Mouse (Mus musculus): Measurements from ENCODE around the gene Olfr99. TPM values are rescaled to one million over a fixed set of nuclear protein-coding genes. Genes with fewer than 3 reads are reported as not detected.
"Not testable (repeated sequence)": the region's sequence is repeated elsewhere in the genome, so short reads cannot be mapped to it uniquely, and the experiment has no call there.

The Olfr99 gene
- polyA plus RNA-seq, 1 experiment from 2014 or later = not detected

GRCm38 (mm10) chr17:37249460-37249859 lies 33.8 kb downstream of the Olfr99 start:
- Histone ChIP-seq H3K4me2 (no peak overlapping the region), H3K27me3 (no peaks in the 10 kb centered on the region), H3K4me3 (no peak overlapping the region), H3K36me3 (no peaks in the 10 kb centered on the region), H3K27ac (replicated peaks) (no peak overlapping the region), H3K9me3 (no peaks in the 10 kb centered on the region), H3K4me1 (replicated peaks) (no peaks in the 10 kb centered on the region), H3K9ac (no peak overlapping the region)
- ATAC-seq (ENCODE audit: low FRiP score, low read depth) = no peak

- Histone ChIP-seq H3K4me2 (no peak overlapping the region), H3K27me3 (no peaks in the 10 kb centered on the region), H3K4me3 (no peak overlapping the region), H3K9me3 (no peaks in the 10 kb centered on the region), H3K27ac (replicated peaks) (no peak overlapping the region), H3K36me3 (no peaks in the 10 kb centered on the region), H3K9ac (no peak overlapping the region), H3K4me1 (replicated peaks) (no peaks in the 10 kb centered on the region)
- WGBS = 34% methylated on average over 5 of the region's 5 CpGs
- ATAC-seq (ENCODE audit: low FRiP score, low read depth) = no peak
Observed at GRCm38 (mm10) chr17:37246715-37247114, 36.5 kb downstream of the Olfr99 start.

- Histone ChIP-seq H3K36me3 (no peaks in the 10 kb centered on the region), H3K9ac (no peak overlapping the region), H3K9me3 (no peaks in the 10 kb centered on the region), H3K27ac (replicated peaks) (no peak overlapping the region), H3K4me2 (no peak overlapping the region), H3K4me3 (no peak overlapping the region), H3K4me1 (replicated peaks) (no peaks in the 10 kb centered on the region), H3K27me3 (no peaks in the 10 kb centered on the region)
- WGBS = 58% methylated on average over 3 of the region's 3 CpGs
- no peak for ATAC-seq (ENCODE audit: low FRiP score, low read depth)
Observed at GRCm38 (mm10) chr17:37242198-37242597, 41.1 kb downstream of the Olfr99 start.

GRCm38 (mm10) chr17:37237230-37237629 lies 46.0 kb downstream of the Olfr99 start, which contains the start of gene Olfr97:
Gene Olfr97, minus strand, starts transcription at chr17:37237330.
- WGBS = 95% methylated on average over 2 of the region's 2 CpGs
- not testable (repeated sequence) for ATAC-seq (ENCODE audit: low FRiP score, low read depth); H3K9me3 ChIP-seq

More at GRCm38 (mm10) chr17:37237230-37237629, 46.0 kb downstream of the Olfr99 start, which contains the start of gene Olfr97:
- not testable (repeated sequence) for H3K9ac ChIP-seq; H3K4me2 ChIP-seq; H3K36me3 ChIP-seq; H3K4me3 ChIP-seq; H3K4me1 ChIP-seq (replicated peaks); H3K27ac ChIP-seq (replicated peaks); H3K27me3 ChIP-seq

Other genes starting within 250 kb of the Olfr99 start
- gene Gabbr1, start 237.5 kb downstream of the Olfr99 start, polyA plus RNA-seq (2015; fragmentation: Nextera tagmentation; extraction: Ambion mirVana) = 85.2 and 86.0 TPM in 2 replicates
- gene Olfr90, start 195.0 kb downstream of the Olfr99 start, polyA plus RNA-seq (2015; fragmentation: Nextera tagmentation; extraction: Ambion mirVana) = 0.08 TPM in 1 of 2 replicates, not detected in the other
- gene Olfr91, start 185.2 kb downstream of the Olfr99 start, polyA plus RNA-seq (2015; fragmentation: Nextera tagmentation; extraction: Ambion mirVana) = not detected in 2 replicates
- gene Olfr92, start 163.4 kb downstream of the Olfr99 start, polyA plus RNA-seq (2015; fragmentation: Nextera tagmentation; extraction: Ambion mirVana) = not detected in 2 replicates
- gene Olfr93, start 122.0 kb downstream of the Olfr99 start, polyA plus RNA-seq (2015; fragmentation: Nextera tagmentation; extraction: Ambion mirVana) = not detected in 2 replicates
- gene Ubd, start 89.6 kb downstream of the Olfr99 start, polyA plus RNA-seq (2015; fragmentation: Nextera tagmentation; extraction: Ambion mirVana) = 0.17 TPM in 1 of 2 replicates, not detected in the other
- gene Olfr94, start 82.5 kb downstream of the Olfr99 start, polyA plus RNA-seq (2015; fragmentation: Nextera tagmentation; extraction: Ambion mirVana) = not detected in 2 replicates
- 0.05 TPM in 1 of 2 replicates, not detected in the other for gene Olfr95, start 70.3 kb downstream of the Olfr99 start, polyA plus RNA-seq (2015; fragmentation: Nextera tagmentation; extraction: Ambion mirVana)
- gene Olfr96, start 63.3 kb downstream of the Olfr99 start, polyA plus RNA-seq (2015; fragmentation: Nextera tagmentation; extraction: Ambion mirVana) = not detected in 2 replicates
- not detected in 2 replicates for gene Olfr97, start 46.1 kb downstream of the Olfr99 start, polyA plus RNA-seq (2015; fragmentation: Nextera tagmentation; extraction: Ambion mirVana)
- not detected in 2 replicates for gene Olfr98, start 19.7 kb downstream of the Olfr99 start, polyA plus RNA-seq (2015; fragmentation: Nextera tagmentation; extraction: Ambion mirVana)
- gene H2-M3, start 13.2 kb downstream of the Olfr99 start, polyA plus RNA-seq (2015; fragmentation: Nextera tagmentation; extraction: Ambion mirVana) = 0.87 and 1.5 TPM in 2 replicates
- not detected in 2 replicates for gene Olfr101, start 20.9 kb upstream of the Olfr99 start, polyA plus RNA-seq (2015; fragmentation: Nextera tagmentation; extraction: Ambion mirVana)
- not detected in 2 replicates for gene Olfr102, start 33.6 kb upstream of the Olfr99 start, polyA plus RNA-seq (2015; fragmentation: Nextera tagmentation; extraction: Ambion mirVana)
- not detected in 2 replicates for gene Olfr103, start 56.2 kb upstream of the Olfr99 start, polyA plus RNA-seq (2015; fragmentation: Nextera tagmentation; extraction: Ambion mirVana)
- gene Olfr104-ps, start 76.1 kb upstream of the Olfr99 start, polyA plus RNA-seq (2015; fragmentation: Nextera tagmentation; extraction: Ambion mirVana) = not detected in 2 replicates
- gene Olfr105-ps, start 95.6 kb upstream of the Olfr99 start, polyA plus RNA-seq (2015; fragmentation: Nextera tagmentation; extraction: Ambion mirVana) = not detected in 2 replicates
- gene Olfr106-ps, start 106.9 kb upstream of the Olfr99 start, polyA plus RNA-seq (2015; fragmentation: Nextera tagmentation; extraction: Ambion mirVana) = not detected in 2 replicates
- not detected in 2 replicates for gene Olfr107, start 115.8 kb upstream of the Olfr99 start, polyA plus RNA-seq (2015; fragmentation: Nextera tagmentation; extraction: Ambion mirVana)
- not detected in 2 replicates for gene Olfr108, start 162.0 kb upstream of the Olfr99 start, polyA plus RNA-seq (2015; fragmentation: Nextera tagmentation; extraction: Ambion mirVana)
- not detected in 2 replicates for gene Olfr109, start 175.5 kb upstream of the Olfr99 start, polyA plus RNA-seq (2015; fragmentation: Nextera tagmentation; extraction: Ambion mirVana)
- gene H2-M2, start 200.1 kb upstream of the Olfr99 start, polyA plus RNA-seq (2015; fragmentation: Nextera tagmentation; extraction: Ambion mirVana) = not detected in 2 replicates
- not detected in 2 replicates for gene Olfr110, start 209.0 kb upstream of the Olfr99 start, polyA plus RNA-seq (2015; fragmentation: Nextera tagmentation; extraction: Ambion mirVana)
- gene Olfr111, start 224.6 kb upstream of the Olfr99 start, polyA plus RNA-seq (2015; fragmentation: Nextera tagmentation; extraction: Ambion mirVana) = not detected in 2 replicates